Mouse (Mus musculus) skeletal muscle tissue, adult 2 months (tissue): ENCODE data around the gene Usp34.
"Not testable (repeated sequence)": the region's sequence is repeated elsewhere in the genome, so short reads cannot be mapped to it uniquely, and the experiment has no call there.

Source experiments
- DNase-seq: peaks from one replicate; pipeline ENCODE4 v3.0.0-alpha.2; 2012; ENCODE audit warnings: low read depth, low spot score

Usp34 gene

DNA sequence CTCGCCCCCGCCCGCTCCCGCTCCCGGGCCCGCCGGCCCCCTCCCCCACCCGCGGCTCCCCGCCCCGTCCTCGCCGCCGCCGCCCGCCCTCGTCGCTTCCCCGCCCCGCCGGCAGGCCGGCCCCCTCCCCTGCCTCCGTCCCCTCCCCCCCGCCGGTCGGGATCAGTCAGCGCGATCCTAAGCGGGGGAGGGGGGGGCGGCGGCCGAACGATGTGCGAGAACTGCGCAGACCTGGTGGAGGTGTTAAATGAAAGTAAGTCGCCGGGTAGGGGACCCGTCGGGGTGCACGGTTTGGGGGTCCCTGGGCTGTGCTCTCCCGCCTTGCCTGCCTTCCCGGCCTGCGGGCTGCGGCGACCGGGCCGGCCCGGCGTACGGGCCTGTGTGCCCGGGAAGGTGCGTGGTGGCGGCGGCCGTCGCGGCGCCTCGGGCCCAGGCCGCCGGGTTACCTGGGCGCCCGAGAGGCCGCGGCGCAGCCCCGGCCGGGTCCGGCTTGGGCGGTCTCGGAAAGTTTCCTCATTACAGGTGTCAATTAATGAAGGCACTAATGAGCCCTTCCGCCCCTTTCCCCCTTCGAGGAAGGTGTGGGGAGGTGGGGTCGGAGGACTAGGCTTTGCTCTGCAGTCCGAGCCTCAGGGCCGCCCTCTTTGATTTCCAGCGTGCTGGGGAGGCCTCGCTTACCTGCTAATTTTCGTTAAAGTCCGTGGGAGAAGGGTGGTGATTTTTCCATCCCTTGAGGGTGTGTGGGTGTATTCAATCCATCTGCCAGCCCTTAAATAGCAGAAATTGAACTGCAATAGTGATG, at the start of gene Usp34:
Usp34 (plus strand) TSS at position 132 of the 802 bp plus-strand sequence.
- peak; percentile 38 for DNase-seq

DNA sequence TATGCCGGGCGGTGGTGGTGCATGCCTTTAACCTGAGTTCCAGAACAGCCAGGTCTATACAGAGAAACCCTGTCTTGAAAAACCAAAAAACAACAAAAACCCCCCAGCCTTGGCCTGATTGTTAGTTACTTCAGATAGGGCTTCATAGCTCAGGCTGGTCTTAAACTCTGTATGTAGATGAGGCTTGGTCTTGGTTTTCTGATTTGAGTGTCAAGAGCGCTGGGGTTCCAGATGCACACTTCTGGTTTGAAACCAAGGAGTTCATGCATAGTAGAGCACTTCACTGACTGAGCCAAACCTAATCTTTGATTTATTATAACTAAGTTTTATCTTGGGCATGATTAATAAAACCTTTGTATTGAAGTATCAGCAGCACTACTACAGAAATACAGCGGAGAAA, 47.6 kb upstream of the Usp34 start:
- no peak for DNase-seq

- DNase-seq, result no peak
Measured at GRCm38 (mm10) chr11:23259481-23259880, 47.2 kb upstream of the Usp34 start.

GRCm38 (mm10) chr11:23260186-23260585, 46.5 kb upstream of the Usp34 start:
- no peak for DNase-seq

DNA sequence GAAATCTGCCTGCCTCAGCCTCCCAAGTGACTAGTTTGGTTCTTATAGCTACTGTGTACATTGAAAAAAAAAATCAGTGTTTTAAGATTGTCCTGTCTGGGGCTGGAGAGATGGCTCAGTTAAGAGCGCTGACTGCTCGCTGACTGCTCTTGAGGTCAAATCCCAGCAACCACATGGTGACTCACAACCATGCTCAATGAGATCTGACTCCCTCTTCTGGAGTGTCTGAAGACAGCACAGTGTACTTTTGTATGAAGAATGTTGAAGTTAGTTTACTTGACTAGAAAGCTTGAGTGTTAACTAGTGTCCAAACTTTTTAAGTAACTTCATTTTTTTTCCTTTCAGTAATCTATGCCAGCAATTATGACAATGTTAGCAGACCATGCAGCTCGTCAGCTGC, 45.2 kb upstream of the Usp34 start:
- no peak for DNase-seq

DNA sequence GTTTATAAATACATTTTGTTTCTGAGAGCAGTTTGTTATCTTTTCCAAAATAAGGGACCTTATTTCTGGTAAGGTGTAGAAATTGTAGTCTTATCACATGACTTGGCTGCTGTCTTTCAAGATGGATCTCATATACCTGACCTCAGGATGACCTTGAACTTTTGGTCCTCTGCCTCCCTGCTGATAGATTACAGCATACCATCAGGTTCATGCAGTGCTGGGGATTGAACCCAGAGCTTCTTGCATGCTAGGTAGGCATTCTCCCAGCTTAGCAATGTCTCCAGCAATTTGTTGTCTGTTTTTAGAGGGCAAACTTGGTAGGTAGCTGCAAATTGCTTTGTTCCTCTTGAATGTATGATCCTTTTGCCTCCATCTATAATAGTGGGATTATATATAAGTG, 41.7 kb upstream of the Usp34 start:
- DNase-seq, result no peak

DNA sequence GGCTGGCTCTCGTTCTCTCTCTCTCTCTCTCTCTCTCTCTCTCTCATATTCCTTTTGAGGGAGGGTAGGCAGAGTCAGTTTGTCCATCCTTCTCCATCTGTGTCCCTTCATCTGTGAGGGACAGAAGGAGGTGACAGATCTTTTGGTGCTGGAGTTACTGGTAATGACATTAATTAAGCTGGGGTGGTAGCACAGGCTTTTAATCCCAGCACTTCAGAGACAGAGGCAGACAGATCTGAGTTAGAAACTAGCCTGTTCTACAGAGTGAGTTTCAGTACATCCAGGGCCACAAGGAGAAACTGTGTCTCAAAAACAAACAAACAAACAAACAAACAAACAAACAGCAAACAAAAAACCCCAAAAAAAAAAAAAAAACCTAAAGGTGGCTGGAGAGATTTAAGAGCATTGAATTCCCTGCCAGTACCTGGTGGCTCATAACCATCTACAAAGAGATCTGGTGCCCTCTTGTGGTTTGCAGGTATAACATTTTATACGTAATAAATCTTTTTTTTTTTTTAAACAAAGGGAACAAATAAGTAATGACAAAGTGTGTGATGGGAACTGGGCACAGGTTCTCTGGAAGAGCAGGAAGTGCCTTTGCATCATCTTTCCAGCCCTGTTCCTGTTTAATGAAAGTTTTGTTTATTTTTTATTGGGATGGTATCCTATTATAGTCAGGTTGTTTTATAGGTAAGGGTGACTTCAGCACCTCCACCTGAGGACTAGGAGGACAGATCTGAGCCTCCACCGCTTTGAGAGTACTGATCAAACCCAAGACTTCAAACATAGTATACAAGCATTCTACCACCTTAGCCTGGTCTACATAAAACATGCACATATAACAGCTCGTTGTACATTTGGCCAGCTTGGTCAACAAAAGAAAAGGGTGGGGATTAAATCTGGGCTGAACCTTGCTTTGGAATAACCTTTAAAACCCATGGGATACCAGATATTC, 34.6 kb upstream of the Usp34 start:
- DNase-seq, result peak; percentile 43

GRCm38 (mm10) chr11:23275780-23276179, 30.9 kb upstream of the Usp34 start:
- DNase-seq, result no peak

GRCm38 (mm10) chr11:23284469-23284868, 22.2 kb upstream of the Usp34 start:
- no peak for DNase-seq

- DNase-seq, result not testable (repeated sequence)
Measured at GRCm38 (mm10) chr11:23288866-23289265, 17.8 kb upstream of the Usp34 start.

GRCm38 (mm10) chr11:23297379-23297778, 9.3 kb upstream of the Usp34 start:
- no peak for DNase-seq

- no peak for DNase-seq
Measured at GRCm38 (mm10) chr11:23298301-23298700, 8.4 kb upstream of the Usp34 start.

- DNase-seq, result no peak
Measured at GRCm38 (mm10) chr11:23299910-23300309, 6.8 kb upstream of the Usp34 start.

DNA sequence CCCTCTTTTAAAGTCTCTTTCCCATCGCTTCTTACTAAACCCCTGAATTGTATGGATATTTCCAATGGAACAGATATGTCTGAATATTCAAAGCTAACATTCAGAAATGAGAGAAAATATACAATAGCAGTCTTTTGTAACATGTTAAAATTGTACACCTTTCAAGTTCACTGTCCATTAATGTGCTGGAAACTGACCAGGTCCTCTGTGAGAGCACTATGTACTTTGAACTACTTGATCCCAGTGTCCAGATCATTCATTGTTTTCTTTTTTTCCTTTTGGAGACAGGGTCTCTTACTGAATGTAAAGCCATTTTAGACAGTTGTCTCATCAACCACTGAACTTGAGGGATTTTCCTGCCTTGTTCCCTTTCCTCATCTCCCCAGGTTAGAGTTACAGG, 3.6 kb upstream of the Usp34 start:
- no peak for DNase-seq

GRCm38 (mm10) chr11:23305101-23305672, 1.5 kb upstream of the Usp34 start:
- DNase-seq, result not testable (repeated sequence)

GRCm38 (mm10) chr11:23305673-23306608, 754 bp upstream of the Usp34 start:
- peak; percentile 94 for DNase-seq

GRCm38 (mm10) chr11:23307566-23307920, 848 bp downstream of the Usp34 start:
- no peak for DNase-seq

DNA sequence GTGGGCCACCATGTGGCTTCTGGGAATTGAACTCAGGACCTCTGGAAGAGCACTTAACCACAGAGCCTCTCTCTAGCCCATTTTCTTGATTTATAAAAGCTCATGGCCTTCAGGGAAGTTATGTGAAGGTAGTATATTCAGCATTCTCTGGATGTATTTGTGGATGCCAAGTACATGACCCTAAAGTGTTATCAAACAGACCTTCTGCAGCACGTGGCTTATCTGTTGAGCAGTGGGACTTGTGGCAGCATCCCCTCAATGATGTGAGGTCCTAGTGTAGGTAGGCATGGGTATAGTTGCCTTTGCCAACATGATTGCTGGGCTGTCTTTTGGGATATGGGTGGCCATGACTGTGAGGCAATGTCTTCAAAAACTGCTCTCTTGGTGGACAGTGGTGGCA, 6.8 kb downstream of the Usp34 start:
- DNase-seq, result no peak

DNA sequence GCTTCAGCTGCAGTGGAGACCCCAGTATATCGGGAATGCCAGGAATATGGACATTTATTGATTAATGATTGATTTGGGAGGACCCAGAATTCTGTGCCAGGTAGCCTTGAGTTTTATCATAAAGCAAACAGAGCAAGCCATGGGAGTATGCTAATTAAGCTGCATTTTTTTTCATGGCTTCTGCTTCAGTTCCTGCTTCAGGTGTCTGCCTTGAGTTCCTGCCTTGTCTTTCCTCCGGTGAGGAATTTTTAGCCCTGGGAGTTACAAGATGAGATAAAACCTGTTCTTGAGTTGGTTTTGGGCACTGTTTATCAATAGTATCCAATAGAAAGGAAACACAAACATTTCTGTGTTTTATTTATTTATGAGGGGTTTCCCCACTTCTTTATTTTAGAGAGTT, 22.7 kb downstream of the Usp34 start:
- DNase-seq, result no peak

- no peak for DNase-seq
Measured at GRCm38 (mm10) chr11:23332136-23332535, 25.4 kb downstream of the Usp34 start.

DNA sequence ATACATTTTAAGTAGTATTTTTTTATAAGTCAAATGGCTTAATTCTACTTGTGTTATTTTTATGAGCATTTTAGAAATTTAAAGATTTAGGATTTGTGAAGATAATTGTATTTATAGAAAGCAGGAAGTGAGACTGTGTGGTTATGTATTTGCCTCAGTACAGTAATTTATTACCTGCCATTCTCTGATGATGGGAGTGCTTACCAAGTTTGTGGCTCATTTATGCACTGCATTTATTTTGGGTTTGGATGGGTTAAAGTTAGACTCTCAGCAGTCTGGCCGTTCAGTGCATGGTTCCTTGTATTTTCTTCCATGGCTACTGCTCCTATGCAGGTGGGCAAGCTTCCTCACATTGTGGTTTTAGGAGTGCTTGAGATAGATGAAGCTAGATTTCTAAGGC, 28.5 kb downstream of the Usp34 start:
- no peak for DNase-seq
